Mouse (Mus musculus): ENCODE measurements around the gene Cox10. TPM values are rescaled to one million over a fixed set of nuclear protein-coding genes. Genes with fewer than 3 reads are reported as not detected.
"Not testable (repeated sequence)": the region's sequence is repeated elsewhere in the genome, so short reads cannot be mapped to it uniquely, and the experiment has no call there.

Cox10 gene
- 23.5 and 23.9 TPM in 2 replicates for polyA plus RNA-seq (2015; fragmentation: Nextera tagmentation; extraction: Ambion mirVana)

GRCm38 (mm10) chr11:64078956-64079726 is at the start of gene Cox10:
Gene Cox10, minus strand, starts transcription at chr11:64079468.
- Histone ChIP-seq H3K4me3 (peak within 1 kb of the TSS; percentile 82), H3K27ac (peak within 1 kb of the TSS; percentile 94), H3K27me3 (no peaks in the 10 kb centered on the region), H3K36me3 (peaks cover 16% of the 10 kb centered on the region), H3K9ac (peak within 1 kb of the TSS; percentile 84), H3K4me1 (peaks cover 16% of the 10 kb centered on the region), H3K4me2 (replicated peaks) (peak within 1 kb of the TSS; percentile 76), H3K9me3 (no peaks in the 10 kb centered on the region)
- WGBS, result under 1% methylated on average over 45 of the region's 45 CpGs
- peak; percentile 94 for ATAC-seq (ENCODE audit: low FRiP score, low read depth)

GRCm38 (mm10) chr11:64128016-64128415 is 48.7 kb upstream of the Cox10 start:
- no peak overlapping the region for H3K4me3 ChIP-seq
- 42% methylated on average over 9 of the region's 9 CpGs for WGBS
- H3K4me1 ChIP-seq, result peaks cover 2% of the 10 kb centered on the region; the same call in 1 of the 2 replicates
- H3K9ac ChIP-seq, result no peak overlapping the region
- ATAC-seq (ENCODE audit: low FRiP score, low read depth), result no peak
- H3K27ac ChIP-seq, result no peak overlapping the region
- peaks cover 4% of the 10 kb centered on the region; the same call in 1 of the 2 replicates for H3K27me3 ChIP-seq
- H3K36me3 ChIP-seq, result no peaks in the 10 kb centered on the region
- no peaks in the 10 kb centered on the region for H3K9me3 ChIP-seq
- H3K4me2 ChIP-seq (replicated peaks), result no peak overlapping the region

GRCm38 (mm10) chr11:64125471-64125870 is 46.2 kb upstream of the Cox10 start:
- Histone ChIP-seq H3K4me2 (replicated peaks) (no peak overlapping the region), H3K27me3 (no peaks in the 10 kb centered on the region), H3K4me1 (no peaks in the 10 kb centered on the region), H3K9ac (no peak overlapping the region), H3K4me3 (no peak overlapping the region), H3K27ac (no peak overlapping the region), H3K9me3 (no peaks in the 10 kb centered on the region), H3K36me3 (no peaks in the 10 kb centered on the region)
- 77% methylated on average over 2 of the region's 2 CpGs for WGBS
- ATAC-seq (ENCODE audit: low FRiP score, low read depth), result no peak

- not testable (repeated sequence) for H3K4me1 ChIP-seq
These were observed 43.9 kb upstream of the Cox10 start for GRCm38 (mm10) chr11:64123174-64123573.

GRCm38 (mm10) chr11:64116711-64117110 is 37.4 kb upstream of the Cox10 start:
- WGBS, result 89% methylated on average over 4 of the region's 4 CpGs
- Histone ChIP-seq H3K4me1 (no peaks in the 10 kb centered on the region), H3K4me2 (replicated peaks) (no peak overlapping the region), H3K36me3 (no peaks in the 10 kb centered on the region), H3K9me3 (no peaks in the 10 kb centered on the region), H3K9ac (no peak overlapping the region), H3K27me3 (no peaks in the 10 kb centered on the region), H3K27ac (no peak overlapping the region), H3K4me3 (no peak overlapping the region)
- ATAC-seq (ENCODE audit: low FRiP score, low read depth), result no peak

More at GRCm38 (mm10) chr11:64123174-64123573, 43.9 kb upstream of the Cox10 start:
- not testable (repeated sequence) for H3K27ac ChIP-seq; H3K9me3 ChIP-seq; ATAC-seq (ENCODE audit: low FRiP score, low read depth); H3K4me3 ChIP-seq; H3K36me3 ChIP-seq; H3K4me2 ChIP-seq (replicated peaks); H3K9ac ChIP-seq; H3K27me3 ChIP-seq
- WGBS, result 86% methylated on average over 6 of the region's 6 CpGs

GRCm38 (mm10) chr11:64115822-64116221 is 36.6 kb upstream of the Cox10 start:
- Histone ChIP-seq H3K4me2 (replicated peaks) (no peak overlapping the region), H3K4me3 (no peak overlapping the region), H3K27me3 (0 out of 2 replicates have a peak, but pooled peaks cover 3% of the 10 kb centered on the region), H3K9me3 (no peaks in the 10 kb centered on the region), H3K27ac (no peak overlapping the region), H3K4me1 (no peaks in the 10 kb centered on the region), H3K9ac (no peak overlapping the region), H3K36me3 (no peaks in the 10 kb centered on the region)
- 68% methylated on average over 2 of the region's 2 CpGs for WGBS
- ATAC-seq (ENCODE audit: low FRiP score, low read depth), result no peak

- Histone ChIP-seq H3K4me3 (no peak overlapping the region), H3K9ac (no peak overlapping the region), H3K9me3 (no peaks in the 10 kb centered on the region), H3K36me3 (no peaks in the 10 kb centered on the region), H3K27me3 (0 out of 2 replicates have a peak, but pooled peaks cover 3% of the 10 kb centered on the region), H3K4me2 (replicated peaks) (no peak overlapping the region), H3K4me1 (no peaks in the 10 kb centered on the region), H3K27ac (no peak overlapping the region)
- 71% methylated on average over 9 of the region's 9 CpGs for WGBS
- no peak for ATAC-seq (ENCODE audit: low FRiP score, low read depth)
These were observed 35.8 kb upstream of the Cox10 start for GRCm38 (mm10) chr11:64115101-64115500.

GRCm38 (mm10) chr11:64100060-64100459 is 20.8 kb upstream of the Cox10 start:
- WGBS, result 60% methylated on average over 5 of the region's 5 CpGs
- no peak for ATAC-seq (ENCODE audit: low FRiP score, low read depth)
- H3K4me1 ChIP-seq, result no peaks in the 10 kb centered on the region
- H3K27me3 ChIP-seq, result peaks cover 20% of the 10 kb centered on the region
- H3K9me3 ChIP-seq, result no peaks in the 10 kb centered on the region
- H3K9ac ChIP-seq, result no peak overlapping the region
- H3K27ac ChIP-seq, result no peak overlapping the region
- H3K4me3 ChIP-seq, result no peak overlapping the region
- no peak overlapping the region for H3K4me2 ChIP-seq (replicated peaks)
- no peaks in the 10 kb centered on the region for H3K36me3 ChIP-seq

GRCm38 (mm10) chr11:64093058-64093457 is 13.8 kb upstream of the Cox10 start:
- Histone ChIP-seq H3K4me3 (no peak overlapping the region), H3K27me3 (no peaks in the 10 kb centered on the region), H3K27ac (no peak overlapping the region), H3K9me3 (no peaks in the 10 kb centered on the region), H3K4me2 (replicated peaks) (no peak overlapping the region), H3K9ac (no peak overlapping the region), H3K36me3 (no peaks in the 10 kb centered on the region), H3K4me1 (no peaks in the 10 kb centered on the region)
- no peak for ATAC-seq (ENCODE audit: low FRiP score, low read depth)
- whole genome bisulfite sequencing, result 87% methylated on average over 4 of the region's 4 CpGs

GRCm38 (mm10) chr11:64091150-64091549 is 11.9 kb upstream of the Cox10 start:
- Histone ChIP-seq H3K36me3 (no peaks in the 10 kb centered on the region), H3K27me3 (no peaks in the 10 kb centered on the region), H3K27ac (no peak overlapping the region), H3K9ac (no peak overlapping the region), H3K9me3 (no peaks in the 10 kb centered on the region), H3K4me2 (replicated peaks) (no peak overlapping the region), H3K4me1 (no peaks in the 10 kb centered on the region), H3K4me3 (no peak overlapping the region)
- no peak for ATAC-seq (ENCODE audit: low FRiP score, low read depth)
- WGBS, result 79% methylated on average over 7 of the region's 7 CpGs

GRCm38 (mm10) chr11:64089682-64090081 is 10.4 kb upstream of the Cox10 start:
- no peak overlapping the region for H3K4me3 ChIP-seq
- no peaks in the 10 kb centered on the region for H3K4me1 ChIP-seq
- H3K27me3 ChIP-seq, result no peaks in the 10 kb centered on the region
- 32% methylated on average over 2 of the region's 2 CpGs for WGBS
- ATAC-seq (ENCODE audit: low FRiP score, low read depth), result no peak
- H3K27ac ChIP-seq, result no peak overlapping the region
- 0 out of 2 replicates have a peak, but pooled peaks cover 3% of the 10 kb centered on the region for H3K36me3 ChIP-seq
- H3K4me2 ChIP-seq (replicated peaks), result no peak overlapping the region
- H3K9me3 ChIP-seq, result no peaks in the 10 kb centered on the region
- no peak overlapping the region for H3K9ac ChIP-seq

GRCm38 (mm10) chr11:64085888-64086287 is 6.6 kb upstream of the Cox10 start:
- Histone ChIP-seq H3K4me2 (replicated peaks) (no peak overlapping the region), H3K27ac (no peak overlapping the region), H3K9me3 (no peaks in the 10 kb centered on the region), H3K9ac (no peak overlapping the region), H3K27me3 (no peaks in the 10 kb centered on the region), H3K4me3 (no peak overlapping the region), H3K36me3 (peaks cover 19% of the 10 kb centered on the region), H3K4me1 (no peaks in the 10 kb centered on the region)
- 86% methylated on average over 5 of the region's 5 CpGs for WGBS
- no peak for ATAC-seq (ENCODE audit: low FRiP score, low read depth)

GRCm38 (mm10) chr11:64079727-64080081 is 436 bp upstream of the Cox10 start:
- Histone ChIP-seq H3K27me3 (no peaks in the 10 kb centered on the region), H3K9me3 (no peaks in the 10 kb centered on the region), H3K27ac (peak overlapping the region; percentile 94), H3K4me3 (peak overlapping the region; percentile 82), H3K9ac (peak overlapping the region; percentile 84), H3K36me3 (peaks cover 16% of the 10 kb centered on the region), H3K4me2 (replicated peaks) (peak overlapping the region; percentile 76), H3K4me1 (peaks cover 16% of the 10 kb centered on the region)
- under 1% methylated on average over 8 of the region's 8 CpGs for WGBS
- ATAC-seq (ENCODE audit: low FRiP score, low read depth), result peak; percentile 57

Measured in limb, embryonic 13.5 days (tissue).